Mouse (Mus musculus) spleen, postnatal 36 days (tissue): ENCODE measurements around the gene Ralgapa2.

Source experiments
- DNase-seq, 2 experiments: peaks; one replicate each; pipeline ENCODE4 v3.0.0; 2022; ENCODE audit warnings: low spot score in 2 of 2, mixed read lengths in 1 of 2

Gene Ralgapa2

GRCm38 (mm10) chr2:146309413-146309812 is 202.7 kb downstream of the Ralgapa2 start:
- DNase-seq: no peak

- DNase-seq: no peak
These were observed 205.1 kb downstream of the Ralgapa2 start for GRCm38 (mm10) chr2:146307060-146307459.

GRCm38 (mm10) chr2:146302094-146302699 is 209.9 kb downstream of the Ralgapa2 start:
- DNase-seq: no peak

GRCm38 (mm10) chr2:146300500-146301020 is 211.6 kb downstream of the Ralgapa2 start:
- no peak for DNase-seq

- DNase-seq: no peak
These were observed 212.2 kb downstream of the Ralgapa2 start for GRCm38 (mm10) chr2:146299841-146300460.

GRCm38 (mm10) chr2:146293538-146293937 is 218.6 kb downstream of the Ralgapa2 start:
- no peak for DNase-seq

GRCm38 (mm10) chr2:146290871-146291637 is 221.1 kb downstream of the Ralgapa2 start:
- no peak for DNase-seq

GRCm38 (mm10) chr2:146290366-146290765 is 221.8 kb downstream of the Ralgapa2 start:
- DNase-seq: no peak

- no peak for DNase-seq
These were observed 222.8 kb downstream of the Ralgapa2 start for GRCm38 (mm10) chr2:146289394-146289793.

GRCm38 (mm10) chr2:146288326-146288725 is 223.8 kb downstream of the Ralgapa2 start:
- no peak for DNase-seq

GRCm38 (mm10) chr2:146287531-146287930 is 224.6 kb downstream of the Ralgapa2 start:
- no peak for DNase-seq

GRCm38 (mm10) chr2:146281346-146281745 is 230.8 kb downstream of the Ralgapa2 start:
- no peak for DNase-seq

GRCm38 (mm10) chr2:146280921-146281274 is 231.2 kb downstream of the Ralgapa2 start:
- no peak for DNase-seq

- no peak for DNase-seq
These were observed 231.8 kb downstream of the Ralgapa2 start for GRCm38 (mm10) chr2:146280221-146280920.

GRCm38 (mm10) chr2:146279430-146280220 is 232.5 kb downstream of the Ralgapa2 start:
- no peak for DNase-seq

GRCm38 (mm10) chr2:146278381-146278780 is 233.8 kb downstream of the Ralgapa2 start:
- DNase-seq: no peak

GRCm38 (mm10) chr2:146266539-146266938 is 245.6 kb downstream of the Ralgapa2 start:
- DNase-seq: no peak

GRCm38 (mm10) chr2:146265045-146265444 is 247.1 kb downstream of the Ralgapa2 start:
- peak in 1 of 2 experiments; percentile 2 for DNase-seq

GRCm38 (mm10) chr2:146262966-146263365 is 249.2 kb downstream of the Ralgapa2 start:
- no peak for DNase-seq

GRCm38 (mm10) chr2:146262215-146262614 is 249.9 kb downstream of the Ralgapa2 start:
- DNase-seq: no peak

- DNase-seq: no peak
These were observed 251.0 kb downstream of the Ralgapa2 start for GRCm38 (mm10) chr2:146261146-146261545.
